Comparison of ENCODE assay signal across 22 mouse cellular contexts in the genomic region with DNA sequence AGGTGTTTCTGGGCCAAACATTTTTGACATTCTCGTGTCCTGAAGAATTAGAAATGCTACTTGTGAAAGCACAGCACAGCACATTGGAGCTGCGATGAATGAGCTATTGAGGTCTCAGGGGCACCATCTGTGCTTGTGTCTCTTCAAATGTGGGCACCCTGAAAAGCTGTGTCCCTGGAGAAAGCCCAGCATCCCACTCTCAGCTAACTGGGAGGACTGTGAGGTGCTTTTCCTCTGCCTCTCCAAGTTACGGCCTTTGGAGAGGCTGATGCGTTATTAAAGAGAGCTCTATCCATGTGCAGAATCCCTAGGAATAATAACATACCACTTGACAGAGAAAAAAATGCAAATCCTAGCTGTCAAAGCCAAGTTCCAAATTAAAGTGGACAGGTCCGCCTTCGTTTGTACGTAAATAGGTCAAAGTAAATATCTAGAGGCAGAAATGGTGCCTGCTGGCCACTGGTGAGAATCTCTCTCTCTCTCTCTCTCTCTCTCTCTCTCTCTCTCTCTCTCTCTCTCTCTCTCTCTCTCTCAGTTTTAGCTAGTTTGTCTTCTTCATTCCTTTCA.
DNase-seq lines count a peak whose midpoint lies in the region; ATAC-seq and TF ChIP-seq lines count a peak whose summit lies in the region.
"Had no signal": no experiment of that assay in that cellular context is flagged by ENCODE, and none has a peak within 500 bp of the region (broad histone marks: within the 10 kb centered on the region; RNA-seq: fewer than 3 reads in every experiment).

No protein-coding gene starts in this region.

- H3K36me3 ChIP-seq in forebrain, embryonic 15.5 days = no peaks in the 10 kb centered on the region
- no peaks in the 10 kb centered on the region for H3K36me3 ChIP-seq in forebrain, postnatal 0 days (ENCODE audit: insufficient read depth)
- no peaks in the 10 kb centered on the region for H3K36me3 ChIP-seq in kidney, embryonic 16.5 days (ENCODE audit: insufficient read depth, low read length)
- H3K36me3 ChIP-seq: embryonic facial prominence, embryonic 15.5 days; hindbrain, embryonic 15.5 days had no signal

- peaks cover 18% of the 10 kb centered on the region for H3K4me1 ChIP-seq in forebrain, embryonic 15.5 days
- no peaks in the 10 kb centered on the region for H3K4me1 ChIP-seq in forebrain, postnatal 0 days (ENCODE audit: insufficient read depth)
- peaks cover 2% of the 10 kb centered on the region for H3K4me1 ChIP-seq in kidney, embryonic 16.5 days (ENCODE audit: insufficient read depth, low read length)
- H3K4me1 ChIP-seq: embryonic facial prominence, embryonic 15.5 days had no signal

- ATAC-seq in forebrain, embryonic 15.5 days (replicated peaks) = 0 out of 2 replicates have a peak, but pooled peaks have one; percentile 31
- ATAC-seq in forebrain, postnatal 0 days = no peak
- ATAC-seq in kidney, embryonic 16.5 days (ENCODE audit: low FRiP score, low TSS enrichment) = no peak
- ATAC-seq: lung, postnatal 0 days had no signal

- no peaks in the 10 kb centered on the region for H3K9me3 ChIP-seq in forebrain, embryonic 15.5 days
- no peaks in the 10 kb centered on the region for H3K9me3 ChIP-seq in forebrain, postnatal 0 days (ENCODE audit: low read length)
- no peaks in the 10 kb centered on the region for H3K9me3 ChIP-seq in kidney, embryonic 16.5 days (ENCODE audit: low read length)
- H3K9me3 ChIP-seq: embryonic facial prominence, embryonic 15.5 days; hindbrain, embryonic 15.5 days had no signal

- TF ChIP-seq CTCF in forebrain, postnatal 0 days (IDR thresholded peaks at IDR 0.05; ENCODE audit: low read depth) = no peak

- H3K4me2 ChIP-seq in forebrain, embryonic 15.5 days (replicated peaks) = no peak overlapping the region
- no peak overlapping the region for H3K4me2 ChIP-seq in forebrain, postnatal 0 days (ENCODE audit: low read depth)
- no peak overlapping the region for H3K4me2 ChIP-seq in kidney, embryonic 16.5 days (replicated peaks; ENCODE audit: low read depth, low read length)
- H3K4me2 ChIP-seq: embryonic facial prominence, embryonic 15.5 days; hindbrain, embryonic 15.5 days had no signal

- no peak overlapping the region for H3K9ac ChIP-seq in forebrain, embryonic 15.5 days (replicated peaks)
- no peak overlapping the region for H3K9ac ChIP-seq in forebrain, postnatal 0 days
- H3K9ac ChIP-seq in kidney, embryonic 16.5 days (replicated peaks; ENCODE audit: low read length) = no peak overlapping the region
- H3K9ac ChIP-seq: embryonic facial prominence, embryonic 15.5 days; hindbrain, embryonic 15.5 days; liver, embryonic 14.5 days had no signal

- DNase-seq in adrenal gland, adult (ENCODE audit: inconsistent age in 2 of 2, low spot score in 1 of 2) = peak; percentile 49 to 83
- DNase-seq in adrenal gland, postnatal 4 days (ENCODE audit: low spot score in 2 of 2) = no peak
- DNase-seq in forebrain, postnatal 0 days = no peak
- DNase-seq in right cerebral cortex, adult 2 months (ENCODE audit: low spot score in 2 of 2) = peak; percentile 4 to 5
- DNase-seq in right cerebral cortex, postnatal 36 days (ENCODE audit: low spot score in 2 of 2) = no peak
- peak; percentile 29 for DNase-seq in retina, postnatal 7 days (ENCODE audit: low read depth, low spot score)
- DNase-seq: adrenal gland, postnatal 10 days; embryo, embryonic 11 days; gastrocnemius, postnatal 10 days; heart, postnatal 10 days; kidney, adult 11 months; kidney, postnatal 10 days; right cerebral cortex, adult 18-20 months; spleen, adult 18-20 months; thymus, adult 2 months had no signal

- peak overlapping the region; percentile 46; the same call in 1 of the 2 replicates for H3K27ac ChIP-seq in forebrain, embryonic 15.5 days (replicated peaks)
- no peak overlapping the region for H3K27ac ChIP-seq in forebrain, postnatal 0 days (ENCODE audit: low read depth, low read length)
- no peak overlapping the region for H3K27ac ChIP-seq in kidney, embryonic 16.5 days (ENCODE audit: low read length)
- H3K27ac ChIP-seq: embryonic facial prominence, embryonic 15.5 days; hindbrain, embryonic 15.5 days; layer of hippocampus, adult 2 months; liver, embryonic 14.5 days had no signal

- no peak overlapping the region for H3K4me3 ChIP-seq in forebrain, embryonic 15.5 days
- no peak overlapping the region for H3K4me3 ChIP-seq in forebrain, postnatal 0 days (ENCODE audit: low read depth, low read length)
- H3K4me3 ChIP-seq in kidney, embryonic 16.5 days (ENCODE audit: low read length) = no peak overlapping the region
- H3K4me3 ChIP-seq: embryonic facial prominence, embryonic 15.5 days; hindbrain, embryonic 15.5 days; layer of hippocampus, adult 2 months had no signal

- H3K27me3 ChIP-seq in forebrain, embryonic 15.5 days = no peaks in the 10 kb centered on the region
- no peaks in the 10 kb centered on the region for H3K27me3 ChIP-seq in forebrain, postnatal 0 days (ENCODE audit: insufficient read depth, low read length)
- no peaks in the 10 kb centered on the region for H3K27me3 ChIP-seq in kidney, embryonic 16.5 days (ENCODE audit: insufficient read depth, low read length)
- H3K27me3 ChIP-seq: embryonic facial prominence, embryonic 15.5 days; hindbrain, embryonic 15.5 days had no signal

- WGBS in forebrain, embryonic 15.5 days = 37% methylated on average over 7 of the region's 7 CpGs
- 25% methylated on average over 7 of the region's 7 CpGs for WGBS in forebrain, postnatal 0 days
- 75% methylated on average over 7 of the region's 7 CpGs for WGBS in kidney, embryonic 16.5 days

Comparison
In these comparisons a context has a peak if more than half of its experiments do, and no peak if none do; other contexts are left out.
1. DNase-seq: peak in adrenal gland, adult (2 of 2), right cerebral cortex, adult 2 months (2 of 2) and retina, postnatal 7 days (single experiment); none in adrenal gland, postnatal 4 days (0 of 2), forebrain, postnatal 0 days (single experiment) and right cerebral cortex, postnatal 36 days (0 of 2).